Mouse (Mus musculus) heart, embryonic 10.5 days (tissue): Measurements from ENCODE around the gene Aloxe3. TPM values are rescaled to one million over a fixed set of nuclear protein-coding genes. Genes with fewer than 3 reads are reported as not detected.

ENCODE experiments used
- DNase-seq: peaks from one replicate; pipeline ENCODE4 v3.0.0-alpha.2; 2017; ENCODE audit warnings: low spot score
- H3K27ac ChIP-seq: fragments of 300-500 bp; sonication (generic); 2 replicates; pipeline ENCODE4 v1.5.1; 2016; ENCODE audit warnings: mild to moderate bottlenecking
- H3K27me3 ChIP-seq: fragments of 300-500 bp; sonication (generic); 2 replicates; pipeline ENCODE4 v1.6.1; 2016; ENCODE audit warnings: mild to moderate bottlenecking; ENCODE audit not compliant: poor library complexity, insufficient read depth, severe bottlenecking
- H3K36me3 ChIP-seq: fragments of 300-500 bp; sonication (generic); 2 replicates; pipeline ENCODE4 v1.6.1; 2016; ENCODE audit warnings: mild to moderate bottlenecking, moderate library complexity
- H3K4me1 ChIP-seq: fragments of 300-500 bp; sonication (generic); 2 replicates; pipeline ENCODE4 v1.6.1; 2016; ENCODE audit warnings: mild to moderate bottlenecking
- H3K4me3 ChIP-seq: fragments of 300-500 bp; sonication (generic); 2 replicates; pipeline ENCODE4 v1.5.1; 2016; ENCODE audit warnings: mild to moderate bottlenecking, moderate library complexity
- H3K9me3 ChIP-seq: fragments of 300-500 bp; sonication (generic); 2 replicates; pipeline ENCODE4 v1.6.1; 2016; ENCODE audit warnings: mild to moderate bottlenecking, moderate library complexity
- WGBS: fragments of 180-500 bp; shearing (Covaris S2); methylation state at CpG from one replicate; pipeline ENCODE4 v1.1.7; 2016; 5-methylcytosine and 5-hydroxymethylcytosine counted together
- polyA plus RNA-seq: library from polyadenylated mRNA; unstranded; fragments of >200 nt; fragmentation: Nextera tagmentation; extraction: Ambion mirVana; gene quantifications from 2 replicates; pipeline ENCODE4 v1.2.1, GENCODE M21; 2016

The Aloxe3 gene
- polyA plus RNA-seq, 1 experiment from 2014 or later, result 0.25 TPM

DNA sequence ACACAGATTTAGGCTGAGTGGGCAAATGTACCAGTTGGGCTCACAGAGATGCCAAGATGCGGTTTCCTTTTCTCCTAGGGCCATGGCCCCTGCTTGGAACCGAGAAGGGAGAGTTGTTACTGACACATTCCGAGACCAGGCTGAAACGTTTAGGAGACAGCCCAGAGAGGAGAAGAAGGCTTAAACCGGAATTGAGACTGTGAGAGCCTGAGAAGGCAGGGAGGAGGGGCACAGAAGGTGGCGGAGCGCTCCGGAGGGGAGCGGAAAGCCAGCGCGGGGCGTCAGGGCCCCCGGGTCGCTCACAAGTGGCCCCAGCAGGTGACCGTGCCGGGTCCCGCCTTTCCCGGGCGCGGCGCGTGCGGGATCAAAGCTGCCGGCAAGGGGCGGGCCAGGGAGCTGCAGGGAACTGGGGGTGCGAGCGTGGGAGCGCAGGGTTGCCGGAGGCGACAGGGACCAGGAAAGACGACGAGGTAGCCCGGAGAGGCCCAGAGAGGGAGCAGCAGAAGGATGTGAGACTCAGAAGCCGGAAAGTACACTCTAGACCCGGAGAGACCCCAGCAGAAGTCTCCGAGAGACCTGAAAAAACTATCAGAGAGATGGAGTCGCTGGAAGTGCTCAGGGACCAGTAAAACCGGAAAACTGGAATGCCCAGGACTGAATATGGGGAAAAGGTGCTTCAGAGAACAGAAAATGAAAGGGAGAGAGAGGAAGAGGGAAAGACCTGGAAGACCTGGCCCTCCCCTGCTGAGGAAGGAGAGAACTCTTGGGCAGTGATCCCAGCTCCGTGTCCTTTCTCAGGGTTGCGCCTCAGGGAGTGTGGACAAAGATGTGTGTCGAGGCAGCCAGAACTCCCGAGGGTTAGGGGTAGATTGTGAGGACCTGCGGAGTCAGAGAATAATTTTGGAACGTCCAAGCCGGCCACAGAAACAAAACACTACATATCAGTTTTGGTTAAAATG lies 7.7 kb upstream of the Aloxe3 start:
- peak; percentile 87 for DNase-seq
- H3K9me3 ChIP-seq, result no peaks in the 10 kb centered on the region
- no peaks in the 10 kb centered on the region for H3K36me3 ChIP-seq
- H3K27me3 ChIP-seq, result peaks cover 33% of the 10 kb centered on the region
- under 1% methylated on average over 45 of the region's 45 CpGs for whole genome bisulfite sequencing
- peak overlapping the region; percentile 91 for H3K27ac ChIP-seq
- peaks cover 52% of the 10 kb centered on the region for H3K4me1 ChIP-seq
- peak overlapping the region; percentile 86 for H3K4me3 ChIP-seq

GRCm38 (mm10) chr11:69118765-69119164 lies 6.9 kb upstream of the Aloxe3 start:
- Histone ChIP-seq H3K27ac (0 out of 2 replicates have a peak overlapping the region, but pooled peaks have one; percentile 19), H3K27me3 (peaks cover 31% of the 10 kb centered on the region), H3K36me3 (no peaks in the 10 kb centered on the region), H3K4me3 (peak overlapping the region; percentile 86), H3K9me3 (no peaks in the 10 kb centered on the region), H3K4me1 (peaks cover 52% of the 10 kb centered on the region)
- under 1% methylated on average over 15 of the region's 15 CpGs for WGBS
- DNase-seq, result peak; percentile 90

- Histone ChIP-seq H3K4me3 (peak overlapping the region; percentile 86), H3K4me1 (peaks cover 52% of the 10 kb centered on the region), H3K27me3 (peaks cover 23% of the 10 kb centered on the region), H3K27ac (peak overlapping the region; percentile 50; the same call in 1 of the 2 replicates), H3K9me3 (no peaks in the 10 kb centered on the region), H3K36me3 (no peaks in the 10 kb centered on the region)
- 28% methylated on average over 14 of the region's 14 CpGs for WGBS
- no peak for DNase-seq
Measured at GRCm38 (mm10) chr11:69119446-69120155, 6.1 kb upstream of the Aloxe3 start.

- Histone ChIP-seq H3K27me3 (peaks cover 16% of the 10 kb centered on the region), H3K36me3 (no peaks in the 10 kb centered on the region), H3K27ac (peak within 1 kb of the TSS; percentile 88), H3K4me3 (peak within 1 kb of the TSS; percentile 86), H3K9me3 (no peaks in the 10 kb centered on the region), H3K4me1 (peaks cover 52% of the 10 kb centered on the region)
- under 1% methylated on average over 27 of the region's 27 CpGs for WGBS
- no peak for DNase-seq
Measured at GRCm38 (mm10) chr11:69120221-69121000, 5.3 kb upstream of the Aloxe3 start, which contains the start of gene Hes7. TSS of gene Hes7 (plus strand) at chr11:69120404.

DNA sequence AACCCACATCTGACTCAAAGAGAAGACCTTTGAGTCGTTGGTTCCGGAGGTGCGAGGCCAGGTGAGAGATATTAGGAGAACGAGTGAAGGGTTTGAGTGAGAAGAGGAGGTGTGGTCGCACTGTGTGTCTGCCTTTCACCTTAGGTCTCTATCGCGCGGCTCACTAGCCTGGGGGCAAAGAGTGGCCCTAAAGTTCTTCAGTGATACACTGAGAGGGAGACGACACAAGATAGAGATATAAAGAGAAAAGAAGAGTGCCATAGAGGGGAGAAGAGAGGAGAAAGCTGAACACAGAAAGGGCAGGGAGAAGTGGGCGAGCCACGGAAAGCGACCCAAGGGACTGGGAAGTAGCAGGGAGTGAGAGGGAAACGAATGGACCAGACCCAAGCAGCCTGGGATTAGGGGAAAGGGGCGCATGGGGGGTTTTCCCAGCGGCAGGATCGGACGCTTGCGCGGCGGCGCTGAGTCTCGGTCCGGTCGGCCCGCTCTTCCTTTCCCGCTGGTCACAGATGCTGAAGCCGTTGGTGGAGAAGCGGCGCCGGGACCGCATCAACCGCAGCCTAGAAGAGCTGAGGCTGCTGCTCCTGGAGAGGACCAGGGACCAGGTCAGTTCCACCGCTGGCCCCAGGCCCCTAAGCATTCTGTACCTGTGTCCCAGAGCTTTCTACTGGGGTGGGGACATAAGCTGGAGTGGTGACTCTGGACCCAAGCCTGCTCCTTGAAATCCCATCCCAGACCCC lies 4.5 kb upstream of the Aloxe3 start:
- H3K27me3 ChIP-seq, result peaks cover 8% of the 10 kb centered on the region
- no peaks in the 10 kb centered on the region for H3K36me3 ChIP-seq
- H3K27ac ChIP-seq, result peak overlapping the region; percentile 88
- peak overlapping the region; percentile 86 for H3K4me3 ChIP-seq
- no peaks in the 10 kb centered on the region for H3K9me3 ChIP-seq
- peak; percentile 83 for DNase-seq
- under 1% methylated on average over 33 of the region's 33 CpGs for WGBS
- H3K4me1 ChIP-seq, result peaks cover 60% of the 10 kb centered on the region

DNA sequence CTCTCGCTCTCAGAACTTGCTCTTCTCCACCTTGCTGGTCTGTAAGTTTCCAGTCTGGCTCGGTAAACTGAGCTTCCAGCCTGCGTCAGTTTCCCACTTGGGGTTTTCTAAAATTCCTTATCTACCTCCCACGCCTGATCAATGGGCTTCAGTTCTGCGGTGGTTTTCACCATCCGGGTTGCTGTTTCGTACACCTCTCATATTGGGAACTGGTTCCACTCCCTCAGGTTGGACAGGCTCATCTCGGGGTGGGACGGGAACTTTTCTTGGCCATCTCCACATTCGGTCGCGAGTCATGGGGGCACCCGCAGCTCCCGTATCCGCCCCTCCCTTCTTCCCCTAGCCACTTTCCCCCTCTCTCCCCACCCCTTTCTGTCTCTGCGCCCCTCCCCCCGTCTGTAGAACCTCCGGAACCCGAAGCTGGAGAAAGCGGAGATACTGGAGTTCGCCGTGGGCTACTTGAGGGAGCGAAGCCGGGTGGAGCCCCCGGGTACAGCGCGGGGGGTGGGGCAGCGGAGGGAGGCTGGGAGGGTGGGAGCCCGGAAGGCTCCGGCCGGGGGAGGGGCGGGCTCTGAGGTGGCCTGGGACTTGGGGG lies 3.9 kb upstream of the Aloxe3 start:
- Histone ChIP-seq H3K4me3 (peak overlapping the region; percentile 86), H3K9me3 (no peaks in the 10 kb centered on the region), H3K4me1 (peaks cover 64% of the 10 kb centered on the region), H3K27ac (peak overlapping the region; percentile 88), H3K36me3 (no peaks in the 10 kb centered on the region), H3K27me3 (peaks cover 1% of the 10 kb centered on the region; the same call in 1 of the 2 replicates)
- under 1% methylated on average over 32 of the region's 32 CpGs for WGBS
- peak; percentile 82 for DNase-seq

- peak; percentile 96 for DNase-seq
- Histone ChIP-seq H3K4me3 (peak within 1 kb of the TSS; percentile 86), H3K4me1 (peaks cover 60% of the 10 kb centered on the region), H3K36me3 (no peaks in the 10 kb centered on the region), H3K27ac (peak within 1 kb of the TSS; percentile 88), H3K27me3 (peaks cover 5% of the 10 kb centered on the region; the same call in 1 of the 2 replicates), H3K9me3 (no peaks in the 10 kb centered on the region)
- WGBS, result 1% methylated on average over 63 of the region's 66 CpGs
Measured at GRCm38 (mm10) chr11:69122336-69122951, 3.3 kb upstream of the Aloxe3 start, which contains the start of gene 9130213A22Rik. TSS of gene 9130213A22Rik (minus strand) at chr11:69122589.

DNA sequence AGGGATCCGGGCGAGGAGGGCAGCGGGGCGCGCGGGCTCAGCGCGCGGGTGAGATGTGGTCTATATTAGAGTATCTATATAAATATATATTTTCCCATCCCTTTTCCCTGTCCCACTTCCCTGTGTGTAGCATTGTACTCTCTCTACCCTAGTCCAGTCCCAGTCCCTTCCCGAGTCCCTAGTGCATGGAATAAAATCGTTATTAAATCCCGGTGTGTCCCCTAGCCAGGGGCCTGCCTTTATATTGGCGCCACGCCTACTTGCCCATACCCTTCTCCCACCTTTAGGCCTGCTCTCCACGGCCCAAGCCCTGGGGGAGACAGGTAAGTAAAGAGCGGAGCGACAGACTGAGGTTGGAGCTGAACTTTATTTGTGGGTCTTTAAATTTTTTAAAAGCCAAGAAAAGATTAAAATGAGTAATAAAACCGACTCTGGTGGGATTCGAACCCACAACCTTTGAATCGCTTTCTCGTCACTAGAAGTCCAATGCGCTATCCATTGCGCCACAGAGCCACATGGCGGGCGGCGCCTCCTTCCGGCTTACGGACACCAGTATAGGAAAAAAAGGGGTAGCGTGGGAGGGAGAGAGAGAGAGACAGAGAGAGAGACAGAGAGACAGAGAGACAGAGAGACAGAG lies 2.5 kb upstream of the Aloxe3 start:
- Histone ChIP-seq H3K27me3 (peaks cover 11% of the 10 kb centered on the region; the same call in 1 of the 2 replicates), H3K36me3 (no peaks in the 10 kb centered on the region), H3K9me3 (no peaks in the 10 kb centered on the region), H3K4me3 (peak overlapping the region; percentile 86), H3K4me1 (peaks cover 59% of the 10 kb centered on the region), H3K27ac (peak overlapping the region; percentile 88)
- peak; percentile 95 for DNase-seq
- WGBS, result under 1% methylated on average over 29 of the region's 29 CpGs

DNA sequence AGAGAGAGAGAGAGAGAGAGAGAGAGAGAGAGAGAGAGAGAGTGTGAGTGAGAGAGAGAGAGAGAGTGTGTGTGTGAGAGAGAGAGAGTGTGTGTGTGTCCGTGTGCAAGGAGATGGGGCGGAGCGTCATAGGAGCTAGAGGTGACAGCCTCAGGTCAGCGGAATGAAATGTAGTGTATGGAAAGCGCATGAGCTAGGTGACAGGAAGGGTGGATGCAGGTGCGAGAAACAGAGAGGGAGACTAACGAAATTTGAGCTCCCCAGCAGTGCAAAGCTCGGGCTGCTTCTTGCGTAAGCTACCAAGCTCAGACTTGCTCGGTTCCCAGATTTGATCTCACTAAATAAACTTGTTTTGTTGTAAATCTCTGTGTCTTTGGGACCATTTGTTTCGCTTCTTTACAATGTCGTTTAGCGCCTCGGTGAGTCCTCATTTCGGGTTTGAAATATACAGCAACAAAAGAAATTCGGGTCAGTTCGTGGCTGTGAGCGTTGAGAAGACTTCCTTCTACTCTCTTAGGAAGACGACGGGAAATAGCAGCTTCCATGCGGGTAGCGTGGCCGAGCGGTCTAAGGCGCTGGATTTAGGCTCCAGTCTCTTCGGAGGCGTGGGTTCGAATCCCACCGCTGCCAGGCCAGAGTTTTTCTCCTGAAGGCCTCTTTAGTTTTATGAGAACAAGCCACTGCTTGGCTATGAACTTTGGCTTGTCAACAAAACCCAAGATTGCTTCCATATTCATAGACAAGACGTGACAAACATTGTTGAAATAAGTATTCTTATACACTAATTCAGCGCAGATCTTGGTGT lies 1.8 kb upstream of the Aloxe3 start:
- Histone ChIP-seq H3K4me3 (peak overlapping the region; percentile 86), H3K4me1 (peaks cover 58% of the 10 kb centered on the region), H3K36me3 (no peaks in the 10 kb centered on the region), H3K27me3 (peaks cover 11% of the 10 kb centered on the region; the same call in 1 of the 2 replicates), H3K27ac (peak overlapping the region; percentile 65; the same call in 1 of the 2 replicates), H3K9me3 (no peaks in the 10 kb centered on the region)
- peak; percentile 96 for DNase-seq
- under 1% methylated on average over 31 of the region's 31 CpGs for WGBS

GRCm38 (mm10) chr11:69124498-69124847 lies 1.2 kb upstream of the Aloxe3 start:
- 0% methylated on average over 3 of the region's 3 CpGs for WGBS
- H3K9me3 ChIP-seq, result no peaks in the 10 kb centered on the region
- no peak for DNase-seq
- H3K4me3 ChIP-seq, result peak overlapping the region; percentile 86
- H3K27me3 ChIP-seq, result peaks cover 11% of the 10 kb centered on the region; the same call in 1 of the 2 replicates
- H3K4me1 ChIP-seq, result peaks cover 52% of the 10 kb centered on the region
- no peaks in the 10 kb centered on the region for H3K36me3 ChIP-seq
- H3K27ac ChIP-seq, result no peak overlapping the region
